Mouse (Mus musculus): ENCODE data around the gene Foxj3.
A peak's percentile ranks its signal among the peaks of the same experiment; 100 is the strongest.
"Not testable (repeated sequence)": the region's sequence is repeated elsewhere in the genome, so short reads cannot be mapped to it uniquely, and the experiment has no call there.

The Foxj3 gene

GRCm38 (mm10) chr4:119572682-119573081 lies 35.9 kb downstream of the Foxj3 start:
- no peak for DNase-seq (ENCODE audit: low spot score in 2 of 2)

GRCm38 (mm10) chr4:119574504-119574903 lies 37.7 kb downstream of the Foxj3 start:
- no peak for DNase-seq (ENCODE audit: low spot score in 2 of 2)

- no peak for DNase-seq (ENCODE audit: low spot score in 2 of 2)
Observed at GRCm38 (mm10) chr4:119575459-119575858, 38.7 kb downstream of the Foxj3 start.

GRCm38 (mm10) chr4:119588037-119588436 lies 51.2 kb downstream of the Foxj3 start:
- DNase-seq (ENCODE audit: low spot score in 2 of 2), result no peak

- no peak for DNase-seq (ENCODE audit: low spot score in 2 of 2)
Observed at GRCm38 (mm10) chr4:119589423-119589822, 52.6 kb downstream of the Foxj3 start.

GRCm38 (mm10) chr4:119590027-119590426 lies 53.2 kb downstream of the Foxj3 start:
- DNase-seq (ENCODE audit: low spot score in 2 of 2), result no peak

- no peak for DNase-seq (ENCODE audit: low spot score in 2 of 2)
Observed at GRCm38 (mm10) chr4:119592479-119592878, 55.7 kb downstream of the Foxj3 start.

- no peak for DNase-seq (ENCODE audit: low spot score in 2 of 2)
Observed at GRCm38 (mm10) chr4:119594331-119594730, 57.5 kb downstream of the Foxj3 start.

- no peak for DNase-seq (ENCODE audit: low spot score in 2 of 2)
Observed at GRCm38 (mm10) chr4:119599605-119600004, 62.8 kb downstream of the Foxj3 start.

- no peak for DNase-seq (ENCODE audit: low spot score in 2 of 2)
Observed at GRCm38 (mm10) chr4:119609488-119609887, 72.7 kb downstream of the Foxj3 start.

GRCm38 (mm10) chr4:119614078-119614477 lies 77.3 kb downstream of the Foxj3 start:
- no peak for DNase-seq (ENCODE audit: low spot score in 2 of 2)

GRCm38 (mm10) chr4:119614724-119615123 lies 77.9 kb downstream of the Foxj3 start:
- no peak for DNase-seq (ENCODE audit: low spot score in 2 of 2)

- DNase-seq (ENCODE audit: low spot score in 2 of 2), result no peak
Observed at GRCm38 (mm10) chr4:119626081-119626645, 89.4 kb downstream of the Foxj3 start.

- no peak for DNase-seq (ENCODE audit: low spot score in 2 of 2)
Observed at GRCm38 (mm10) chr4:119626876-119627275, 90.1 kb downstream of the Foxj3 start.

GRCm38 (mm10) chr4:119627317-119627716 lies 90.5 kb downstream of the Foxj3 start:
- DNase-seq (ENCODE audit: low spot score in 2 of 2), result no peak

GRCm38 (mm10) chr4:119628363-119628762 lies 91.6 kb downstream of the Foxj3 start:
- not testable (repeated sequence) for DNase-seq (ENCODE audit: low spot score in 2 of 2)

GRCm38 (mm10) chr4:119631115-119631919 lies 94.5 kb downstream of the Foxj3 start:
- DNase-seq (ENCODE audit: low spot score in 2 of 2), result peak; percentile 28 to 36

- no peak for DNase-seq (ENCODE audit: low spot score in 2 of 2)
Observed at GRCm38 (mm10) chr4:119632721-119633120, 95.9 kb downstream of the Foxj3 start.

- DNase-seq (ENCODE audit: low spot score in 2 of 2), result no peak
Observed at GRCm38 (mm10) chr4:119633342-119633741, 96.5 kb downstream of the Foxj3 start.

- no peak for DNase-seq (ENCODE audit: low spot score in 2 of 2)
Observed at GRCm38 (mm10) chr4:119633948-119634347, 97.1 kb downstream of the Foxj3 start.

- no peak for DNase-seq (ENCODE audit: low spot score in 2 of 2)
Observed at GRCm38 (mm10) chr4:119634908-119635660, 98.3 kb downstream of the Foxj3 start.

- DNase-seq (ENCODE audit: low spot score in 2 of 2), result no peak
Observed at GRCm38 (mm10) chr4:119635686-119636085, 98.9 kb downstream of the Foxj3 start.

GRCm38 (mm10) chr4:119636731-119637130 lies 99.9 kb downstream of the Foxj3 start:
- no peak for DNase-seq (ENCODE audit: low spot score in 2 of 2)
